Comparison of ENCODE assay signal across 12 mouse cellular contexts in genomic region chr11:64200874-64201273, GRCm38 (mm10).
"Had no signal": no experiment of that assay in that cellular context is flagged by ENCODE, and none has a peak within 500 bp of the region (broad histone marks: within the 10 kb centered on the region; RNA-seq: fewer than 3 reads in every experiment).

No protein-coding gene starts in this region.

- H3K36me3 ChIP-seq: intestine, embryonic 15.5 days; kidney, embryonic 15.5 days; liver, embryonic 13.5 days had no signal

- DNase-seq: kidney, adult 11 months; liver, embryonic 13.5 days; lung, adult 2 months; lung, postnatal 14 days; lung, postnatal 4 days; midbrain, embryonic 14.5 days; right cerebral cortex, adult 18-20 months; right cerebral cortex, postnatal 25 days; thymus, adult 18-20 months; thymus, postnatal 36 days had no signal

- H3K9me3 ChIP-seq: intestine, embryonic 15.5 days; kidney, embryonic 15.5 days; liver, embryonic 13.5 days had no signal

- H3K27ac ChIP-seq: intestine, embryonic 15.5 days; kidney, embryonic 15.5 days; liver, embryonic 13.5 days had no signal

- H3K27me3 ChIP-seq: intestine, embryonic 15.5 days; kidney, embryonic 15.5 days; liver, embryonic 13.5 days had no signal

- H3K4me1 ChIP-seq: intestine, embryonic 15.5 days; kidney, embryonic 15.5 days had no signal

- H3K4me3 ChIP-seq: intestine, embryonic 15.5 days; kidney, embryonic 15.5 days; liver, embryonic 13.5 days had no signal
